Mouse (Mus musculus) cerebellum, adult 18-20 months (tissue): Measurements from ENCODE around the gene Pard3b.
"Not testable (repeated sequence)": the region's sequence is repeated elsewhere in the genome, so short reads cannot be mapped to it uniquely, and the experiment has no call there.

ENCODE experiments used
- DNase-seq, 2 experiments: peaks; one replicate each; pipeline ENCODE4 v3.0.0; 2021

The Pard3b gene

DNA sequence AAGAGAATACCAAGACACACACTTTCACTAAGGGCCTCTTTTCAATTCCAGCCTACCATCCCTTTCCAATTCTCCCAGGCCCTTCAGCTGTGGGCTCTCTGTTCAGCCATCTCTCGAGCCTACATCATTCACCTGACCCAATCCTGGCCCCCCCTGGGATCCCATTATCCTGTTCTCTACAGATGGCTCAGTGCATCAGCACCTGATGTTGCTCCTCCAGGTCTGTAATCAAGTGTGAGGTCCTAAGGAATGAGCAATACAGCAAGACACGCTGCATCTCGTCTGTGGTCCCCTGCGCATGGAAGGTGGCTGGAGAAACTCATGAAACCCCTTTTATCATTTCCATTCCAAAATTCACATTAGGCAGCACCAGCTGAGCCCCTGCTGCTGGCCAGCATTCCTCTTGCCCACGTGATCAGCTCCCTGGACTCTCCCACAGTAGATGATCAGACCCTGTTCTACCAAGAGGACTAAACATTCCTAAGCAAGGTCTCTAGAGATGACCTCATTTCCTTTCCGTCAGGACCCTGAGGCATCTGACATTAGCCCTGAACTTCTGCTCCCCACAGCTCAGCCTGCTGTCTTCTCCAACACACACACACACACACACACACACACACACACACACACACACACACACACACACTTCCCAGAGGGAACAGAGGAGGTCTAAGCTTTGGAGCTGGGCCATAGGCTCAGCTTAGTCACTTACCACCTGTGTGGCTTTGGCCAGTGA, 952.8 kb downstream of the Pard3b start:
- DNase-seq: peak; percentile 3 to 7

DNA sequence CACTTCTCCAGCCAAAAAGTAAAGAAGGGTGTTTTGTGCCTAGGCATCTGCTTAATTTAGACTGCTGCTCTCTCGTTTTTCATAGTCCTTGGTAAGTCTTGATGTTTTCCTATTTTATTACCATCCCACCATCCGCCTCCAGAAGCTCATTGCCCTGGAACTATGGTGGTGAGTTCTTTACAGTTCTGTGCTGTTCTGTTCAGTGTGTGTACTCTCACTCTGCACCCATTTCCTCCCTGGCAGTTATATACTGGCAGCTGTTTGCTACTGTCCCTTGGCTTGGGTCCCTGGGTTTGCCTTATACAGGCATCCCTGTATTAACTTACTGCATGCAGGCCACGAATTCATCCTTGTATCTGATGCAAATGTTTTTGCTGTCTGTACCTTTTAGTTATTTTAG, 956.8 kb downstream of the Pard3b start:
- DNase-seq: no peak

DNA sequence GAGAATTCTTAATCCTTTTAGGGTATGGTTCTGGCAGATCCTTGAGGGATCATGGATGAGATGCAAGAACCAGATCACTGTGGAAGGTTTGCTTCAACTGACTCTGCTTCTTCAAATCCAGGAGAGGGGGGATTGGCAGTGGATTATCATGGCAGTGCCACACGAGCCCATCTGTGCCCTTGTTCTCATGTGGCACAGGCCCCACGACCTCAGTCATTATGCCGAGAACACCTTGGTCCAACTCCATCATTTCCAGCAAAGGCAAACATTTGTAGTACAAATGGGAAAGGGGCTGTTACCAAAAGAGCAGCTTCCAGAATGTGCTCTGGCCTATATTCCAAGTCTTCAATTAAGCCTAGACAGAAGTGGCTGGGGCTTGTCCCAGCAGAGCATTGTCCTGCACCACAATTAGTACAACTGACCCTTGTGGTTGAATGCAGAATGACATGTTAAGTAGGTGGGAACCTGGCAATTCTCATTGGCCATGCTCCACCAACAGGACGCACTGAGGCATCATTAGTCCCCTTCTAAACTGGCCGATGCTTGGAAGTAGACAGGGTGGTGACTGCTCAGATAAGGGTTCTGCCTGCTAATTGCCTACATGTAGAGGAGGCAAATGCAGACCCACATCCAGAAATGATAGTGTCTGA, 959.3 kb downstream of the Pard3b start:
- DNase-seq: no peak

DNA sequence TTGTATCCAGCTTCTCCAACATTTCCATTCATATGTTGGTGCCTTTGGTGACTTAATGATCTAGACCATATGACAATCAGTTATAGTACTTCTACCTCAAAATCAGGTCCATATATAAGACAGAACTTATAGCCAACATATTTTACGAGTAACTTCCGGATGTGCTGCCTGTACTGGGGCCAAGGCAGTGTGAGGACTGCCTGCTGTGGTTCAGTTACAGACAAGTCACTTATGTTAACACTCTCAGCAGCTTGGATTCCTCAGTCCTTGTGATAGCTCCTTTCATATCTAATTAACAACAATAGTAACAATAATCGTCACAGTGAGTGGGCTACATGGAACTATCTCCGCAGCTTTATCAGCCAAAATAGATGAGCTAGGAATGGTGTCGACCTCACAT, 959.9 kb downstream of the Pard3b start:
- no peak for DNase-seq

DNA sequence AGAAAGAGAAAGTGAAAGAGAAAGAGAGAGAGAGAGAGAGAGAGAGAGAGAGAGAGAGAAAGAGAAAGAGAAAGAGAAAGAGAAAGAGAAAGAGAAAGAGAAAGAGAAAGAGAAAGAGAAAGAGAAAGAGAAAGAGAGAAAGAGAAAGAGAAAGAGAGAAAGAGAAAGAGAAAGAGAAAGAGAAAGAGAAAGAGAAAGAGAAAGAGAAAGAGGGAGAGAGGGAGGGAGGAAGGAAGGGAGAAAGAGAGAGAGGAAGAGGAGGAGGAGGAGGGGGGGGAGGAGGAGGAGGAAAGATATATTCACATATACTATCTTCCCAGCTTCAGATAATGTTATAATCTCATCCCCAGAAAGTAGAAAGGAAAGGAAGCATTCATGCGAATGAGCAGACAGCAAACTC, 966.0 kb downstream of the Pard3b start:
- DNase-seq: not testable (repeated sequence)

DNA sequence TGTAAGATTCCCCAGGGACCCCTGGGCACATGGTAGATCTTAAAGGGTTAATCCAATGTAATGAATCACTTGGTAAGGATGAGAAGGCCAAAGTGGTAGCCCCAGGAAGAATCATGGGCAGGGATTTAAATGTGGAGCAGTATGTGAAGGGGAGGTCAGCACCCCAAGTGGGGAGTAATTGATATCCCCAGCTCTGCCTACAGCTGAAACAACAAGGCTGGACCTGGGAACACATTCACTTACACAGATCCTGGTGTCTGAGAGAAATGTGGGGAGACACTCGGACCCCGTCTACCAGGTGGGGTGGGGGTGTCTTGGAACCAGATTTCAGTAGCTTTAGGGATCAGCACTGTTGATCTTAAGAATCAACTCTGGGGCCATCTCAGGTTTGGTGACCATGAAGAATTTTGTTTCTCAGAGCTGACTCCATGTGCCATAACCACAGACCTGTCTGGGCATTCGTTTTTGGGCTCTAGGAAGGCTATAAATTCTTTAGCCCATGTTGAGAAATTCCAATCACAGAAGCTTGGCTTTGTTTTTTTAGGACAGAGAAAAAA, 979.6 kb downstream of the Pard3b start:
- no peak for DNase-seq

DNA sequence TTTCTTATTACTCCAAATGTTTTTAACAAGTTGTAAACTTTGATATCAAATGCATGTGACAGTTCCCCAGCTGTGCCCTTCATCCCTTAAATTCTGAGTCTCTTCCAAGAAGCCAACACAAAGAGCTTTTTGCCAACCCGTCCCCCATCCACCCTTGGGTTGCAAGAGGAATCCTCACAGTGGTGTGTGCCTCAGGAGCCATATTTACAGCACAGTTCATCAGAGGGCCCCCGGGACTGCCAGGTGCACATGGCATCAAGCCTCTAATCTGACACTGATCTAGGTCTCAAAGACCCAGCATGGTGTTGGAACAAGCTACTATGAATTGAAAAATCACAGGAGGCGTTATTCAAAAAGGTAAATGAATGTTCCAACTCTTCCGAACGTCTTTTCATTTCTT, 980.8 kb downstream of the Pard3b start:
- DNase-seq: no peak

DNA sequence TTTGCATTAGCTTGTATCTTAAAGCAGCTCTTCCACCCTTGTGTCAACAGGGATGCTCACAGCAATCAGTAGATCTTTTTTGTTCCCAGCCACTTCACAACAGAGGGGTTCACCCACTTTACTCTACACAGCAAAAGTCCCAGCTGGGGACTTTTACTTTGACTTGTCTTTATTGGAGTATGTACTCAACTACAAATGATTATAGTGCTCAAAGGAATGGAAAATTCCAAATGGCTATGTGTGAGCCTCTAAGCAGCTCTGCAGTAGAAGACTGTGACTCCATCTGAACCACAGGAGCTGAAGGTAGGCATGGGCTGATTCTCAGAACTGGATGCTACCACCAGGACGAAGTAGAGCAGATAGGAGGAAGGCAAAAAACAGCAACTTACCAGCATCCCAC, 983.8 kb downstream of the Pard3b start:
- DNase-seq: no peak

DNA sequence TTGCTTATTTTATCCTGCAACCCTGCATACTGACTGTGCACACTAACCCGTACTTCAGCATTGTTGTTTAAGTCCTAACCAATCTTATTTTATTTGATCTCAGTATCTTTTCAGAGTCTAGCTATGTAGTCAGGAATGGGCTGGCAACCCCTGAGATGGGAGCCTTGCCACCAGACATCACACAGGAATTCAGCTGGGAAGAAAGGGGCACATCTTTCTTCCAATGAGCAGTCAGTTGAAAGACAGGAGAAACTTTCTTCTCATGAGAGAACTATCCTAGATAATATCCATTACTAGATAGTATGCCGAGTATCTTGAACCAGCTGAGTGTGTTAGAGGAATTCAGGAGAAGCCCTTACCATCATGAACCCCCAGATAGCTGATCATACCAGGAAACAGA, 985.5 kb downstream of the Pard3b start:
- no peak for DNase-seq

DNA sequence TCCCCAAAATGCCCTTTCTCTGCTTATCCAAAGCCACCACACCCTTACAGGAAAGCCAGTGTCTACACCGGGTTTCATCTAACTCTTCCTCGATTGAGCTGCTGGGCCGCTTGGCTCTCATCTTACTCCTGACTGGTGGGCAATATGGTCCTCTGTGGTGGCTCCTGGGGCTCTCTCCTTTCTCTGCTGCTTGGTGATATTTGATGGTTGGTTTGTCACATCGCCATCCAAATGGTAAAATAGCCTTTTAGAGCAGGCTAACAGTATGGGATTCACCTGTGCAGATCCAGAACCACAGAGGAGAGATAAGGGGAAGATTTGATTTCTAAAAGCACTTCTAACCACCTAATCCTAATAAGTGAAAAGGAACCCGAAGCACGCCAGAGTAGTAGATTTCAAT, 986.2 kb downstream of the Pard3b start:
- DNase-seq: no peak

DNA sequence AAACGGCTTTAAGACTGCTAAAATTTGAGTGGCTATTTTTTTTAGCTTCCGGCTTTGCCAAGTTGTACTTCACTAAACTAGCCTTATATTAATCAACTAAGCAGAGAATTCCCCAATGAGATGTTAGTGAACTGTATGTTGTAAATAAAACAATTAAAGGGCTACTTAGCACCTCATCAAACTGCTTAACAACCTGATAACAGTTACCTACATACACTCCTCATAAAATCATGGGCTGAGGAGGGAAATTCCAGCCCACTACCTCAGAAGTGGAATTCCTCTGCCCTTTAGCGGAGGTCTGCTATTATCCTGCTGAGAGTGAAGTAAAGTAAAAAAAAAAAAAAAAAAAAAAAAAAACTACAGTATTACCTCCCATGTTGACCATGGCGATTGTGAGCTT, 986.7 kb downstream of the Pard3b start:
- DNase-seq: no peak

DNA sequence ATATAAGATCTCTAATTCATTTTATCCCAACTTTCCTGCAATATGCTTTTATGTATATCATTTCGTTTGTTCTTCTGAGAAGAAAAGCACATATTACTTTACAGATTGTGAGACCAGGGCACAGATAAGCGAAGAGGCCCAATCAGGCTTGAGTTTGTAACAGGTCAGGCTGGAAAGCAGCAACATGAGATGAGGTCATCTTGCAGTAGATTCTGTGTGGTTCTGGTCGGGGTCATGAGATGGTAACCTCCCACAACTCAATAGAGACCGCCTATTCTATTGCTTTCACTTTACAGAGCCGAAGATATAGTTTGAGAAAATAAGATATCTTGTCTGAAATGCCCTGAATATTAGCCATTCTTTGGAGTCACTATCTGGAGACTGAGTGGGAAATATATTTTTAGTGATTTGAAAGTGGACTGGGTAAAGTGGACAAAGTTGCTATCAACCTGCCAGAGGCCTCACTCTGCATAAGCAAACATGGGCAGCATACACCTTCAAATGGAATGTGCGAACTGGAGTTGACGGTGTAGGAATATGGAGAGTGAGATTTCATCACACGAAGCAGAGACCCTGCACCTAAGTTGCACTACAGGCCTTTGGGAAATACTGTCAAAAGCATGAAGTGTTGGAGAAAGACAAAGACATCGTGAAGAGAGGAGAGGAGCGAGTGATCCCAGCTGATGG, 987.3 kb downstream of the Pard3b start:
- no peak for DNase-seq

DNA sequence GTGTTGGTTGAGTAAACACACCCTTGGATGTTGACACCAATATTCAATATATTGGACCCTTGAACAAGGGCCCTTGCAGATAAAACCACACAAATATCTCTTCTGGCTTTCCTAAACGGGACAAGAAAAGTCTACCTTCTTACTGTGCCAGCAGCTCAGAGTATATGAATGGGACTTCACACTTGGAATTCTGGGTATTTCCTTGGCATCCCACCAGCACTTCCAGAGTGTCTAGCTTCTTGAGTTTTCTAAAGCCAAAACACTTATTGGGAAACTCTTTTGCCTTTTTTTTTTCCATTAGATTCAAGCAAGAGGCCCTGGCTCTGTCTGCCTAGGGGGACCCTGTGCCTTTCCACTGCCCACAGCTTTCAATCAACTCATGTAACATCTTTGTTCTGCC, 991.3 kb downstream of the Pard3b start:
- no peak for DNase-seq

DNA sequence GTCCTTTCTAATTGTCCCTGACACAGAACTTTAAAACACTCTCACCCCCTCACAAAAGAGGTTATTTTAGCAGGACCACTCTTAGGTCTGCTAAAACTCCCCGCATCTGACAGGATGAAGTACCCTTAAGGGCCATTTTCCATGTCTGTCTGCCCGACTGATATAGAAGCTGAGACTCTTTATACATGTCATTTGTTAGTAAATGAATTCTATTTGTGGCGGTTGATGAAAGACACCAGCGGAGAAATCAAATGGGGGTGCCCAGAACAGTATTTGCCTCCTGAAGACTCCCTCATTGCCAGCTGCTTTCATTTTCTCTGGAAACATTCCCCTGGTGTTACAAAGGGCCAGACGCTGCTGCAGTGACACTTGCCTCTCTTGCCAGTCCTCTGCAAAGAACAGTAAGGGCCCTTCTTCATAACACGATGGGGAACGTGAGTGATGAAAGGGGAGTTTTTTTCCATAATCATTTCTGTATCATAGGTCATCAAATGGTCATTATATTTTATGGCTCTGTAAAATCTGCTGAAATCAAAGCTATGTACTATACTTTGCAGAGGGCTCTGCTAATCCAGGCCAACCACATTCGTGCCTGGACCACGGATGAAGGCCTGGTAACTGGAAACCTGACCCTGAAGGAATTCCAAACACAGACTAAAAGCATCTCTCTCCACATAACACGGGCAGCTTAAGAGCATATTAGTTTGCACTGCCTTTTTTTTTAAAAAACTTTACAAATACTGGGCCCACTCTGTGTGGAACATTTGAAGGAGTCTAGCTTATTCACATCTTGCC, 993.1 kb downstream of the Pard3b start:
- DNase-seq: no peak

DNA sequence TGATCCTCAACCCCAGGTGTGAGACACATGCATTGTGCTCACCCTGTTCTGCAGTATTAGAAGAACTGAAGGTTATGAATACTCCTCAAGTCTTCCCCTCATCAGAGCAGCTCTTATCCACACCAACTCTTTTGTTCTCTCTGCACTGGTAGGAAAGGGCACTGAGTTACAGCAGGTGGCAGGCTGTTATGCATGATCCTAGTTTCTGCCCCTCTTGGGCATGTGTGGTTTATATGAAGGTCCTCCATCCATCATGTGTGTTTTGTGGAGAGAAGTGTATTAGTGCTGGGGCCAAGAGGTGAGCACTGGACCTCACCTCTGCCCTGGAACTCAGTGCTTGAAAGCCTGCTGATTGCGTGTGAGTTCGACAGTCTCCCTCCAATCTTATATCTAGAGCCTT, 994.3 kb downstream of the Pard3b start:
- no peak for DNase-seq

DNA sequence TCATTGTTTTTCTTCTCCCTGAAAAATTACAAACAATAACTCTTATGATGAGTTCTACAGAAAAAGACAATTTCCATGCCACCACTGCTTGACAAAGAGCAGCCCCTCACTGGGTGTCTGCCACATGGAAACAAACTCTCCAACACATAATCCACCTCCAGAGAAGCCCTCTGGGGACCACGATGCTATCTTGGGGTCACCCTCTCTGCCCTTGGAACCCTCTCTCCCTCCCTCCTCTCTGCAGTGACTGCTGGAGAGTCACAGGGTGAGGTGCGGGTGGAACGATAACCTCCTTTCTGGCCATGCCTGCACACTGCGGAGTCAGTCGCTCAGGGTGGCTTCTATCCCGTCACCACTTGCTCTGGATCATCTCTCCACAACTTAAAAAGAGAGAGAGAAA, 996.6 kb downstream of the Pard3b start:
- DNase-seq: no peak

DNA sequence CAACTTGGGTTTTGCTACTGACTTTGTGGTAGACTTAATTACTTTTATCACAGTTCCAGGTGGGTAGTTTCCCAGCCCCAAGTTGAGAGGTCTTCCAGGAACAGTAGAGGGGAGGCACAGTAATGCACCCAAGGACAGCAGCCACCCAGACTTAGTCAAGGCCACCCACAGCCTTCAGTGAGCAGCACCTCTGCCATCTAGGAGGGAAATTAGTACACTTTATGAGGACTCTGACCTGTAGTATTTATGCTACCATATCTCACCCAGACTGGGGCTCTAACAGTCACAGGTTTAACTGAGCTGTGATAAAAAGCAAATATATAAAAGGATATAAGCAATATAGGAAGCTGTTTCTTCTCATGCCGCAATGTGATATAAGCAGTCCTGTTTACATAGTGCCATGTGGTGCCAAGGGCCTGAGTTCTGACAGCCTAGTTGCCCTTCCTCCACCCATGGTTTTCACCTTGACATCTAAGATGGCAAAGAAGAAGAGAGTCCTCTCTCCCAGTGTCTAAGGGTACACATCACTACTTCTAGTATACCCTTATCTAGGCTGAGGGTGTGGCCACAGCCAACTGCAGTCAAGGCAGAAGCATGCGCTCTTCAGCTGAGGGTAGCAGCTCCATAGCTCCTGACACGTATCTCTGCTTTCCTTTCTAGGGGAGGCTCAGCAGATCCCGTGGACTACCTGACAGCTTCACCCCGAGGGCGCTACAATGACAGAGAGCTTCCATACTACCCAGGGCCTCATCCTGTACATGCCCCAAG, 998.5 kb downstream of the Pard3b start:
- no peak for DNase-seq

DNA sequence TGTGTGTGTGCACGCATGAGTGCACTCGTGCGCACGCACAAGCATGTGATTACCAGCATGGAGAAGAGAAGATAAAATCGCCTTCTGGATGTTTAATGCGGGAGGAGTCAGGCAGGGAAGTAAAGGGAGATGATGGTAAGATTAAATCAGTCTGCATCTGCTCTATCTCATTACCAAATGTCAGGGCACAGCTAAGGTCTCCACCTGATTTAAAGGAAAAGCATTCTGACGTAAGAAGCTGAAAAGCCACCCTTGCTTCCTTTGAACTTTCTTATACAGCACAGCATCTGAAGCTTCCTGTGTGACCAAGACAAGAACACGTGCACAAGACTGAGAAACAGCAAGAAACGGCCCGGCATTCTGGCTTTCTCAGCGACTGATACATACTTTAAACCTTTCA, 1000.4 kb downstream of the Pard3b start:
- no peak for DNase-seq

DNA sequence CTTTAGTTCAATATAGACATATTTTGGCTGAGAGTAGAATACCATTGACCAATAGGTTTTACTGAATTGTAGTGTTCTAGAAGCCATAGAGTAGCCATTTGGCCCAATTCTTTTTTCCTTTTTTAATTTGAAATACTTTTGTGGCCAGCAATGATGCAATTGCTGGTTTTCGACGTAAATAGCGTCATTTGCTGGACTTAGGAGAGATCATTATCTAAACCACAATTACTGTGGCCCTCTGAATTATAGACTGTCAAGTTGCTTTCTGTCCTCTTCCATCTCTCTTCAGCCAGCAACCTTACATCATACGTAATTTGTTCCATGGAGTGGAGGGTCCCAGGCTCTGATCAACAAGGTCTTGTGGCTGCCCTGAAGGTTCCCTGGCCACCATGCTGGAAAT, 1000.8 kb downstream of the Pard3b start:
- no peak for DNase-seq

DNA sequence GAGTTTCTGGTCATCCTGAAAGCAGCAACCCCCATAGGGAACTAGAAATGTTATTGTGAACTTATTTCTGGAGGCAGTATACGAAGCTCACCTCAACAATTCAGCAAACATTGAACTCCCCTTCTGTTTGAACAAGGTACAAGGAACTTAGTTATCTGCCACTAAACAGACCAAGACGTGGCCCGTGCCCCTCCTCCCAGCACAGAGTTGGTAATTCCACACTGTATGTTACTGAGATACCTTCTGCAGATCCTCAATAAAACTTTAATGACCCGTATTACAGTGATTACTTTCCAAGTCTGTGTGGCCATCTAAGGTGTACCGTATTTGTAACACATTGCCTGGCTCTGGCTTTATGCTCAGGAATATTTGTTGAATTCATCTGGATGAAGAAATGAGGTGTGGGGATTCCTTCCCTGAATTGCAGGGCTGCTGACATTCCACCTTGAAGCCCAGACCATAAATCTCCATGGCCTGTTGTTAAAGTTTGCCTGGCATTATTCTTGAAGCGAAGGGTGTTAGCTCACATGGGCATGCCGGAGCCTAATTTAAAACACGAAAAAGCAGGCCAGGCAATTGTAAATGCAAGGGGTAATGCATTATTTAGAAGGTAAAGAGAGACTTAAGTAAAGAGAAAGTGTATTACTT, 1006.1 kb downstream of the Pard3b start:
- no peak for DNase-seq

DNA sequence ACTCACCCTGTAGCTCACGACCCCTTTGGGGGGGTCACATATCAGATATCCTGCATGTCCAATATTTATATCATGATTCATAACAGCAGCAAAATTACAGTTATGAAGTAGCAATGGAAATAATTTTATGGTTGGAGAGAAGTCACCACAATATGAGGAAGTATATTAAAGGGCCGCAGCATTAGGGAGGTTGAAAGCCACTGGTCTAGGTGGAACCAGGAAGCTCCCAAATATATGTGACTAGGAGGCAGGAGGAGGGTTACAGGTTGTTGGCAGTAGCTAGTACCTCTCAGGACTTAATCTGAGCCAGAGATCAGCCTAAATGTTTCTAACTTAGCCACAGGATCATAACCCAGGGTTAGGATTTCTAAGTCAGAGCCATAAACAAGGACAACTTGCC, 1008.2 kb downstream of the Pard3b start:
- DNase-seq: no peak

DNA sequence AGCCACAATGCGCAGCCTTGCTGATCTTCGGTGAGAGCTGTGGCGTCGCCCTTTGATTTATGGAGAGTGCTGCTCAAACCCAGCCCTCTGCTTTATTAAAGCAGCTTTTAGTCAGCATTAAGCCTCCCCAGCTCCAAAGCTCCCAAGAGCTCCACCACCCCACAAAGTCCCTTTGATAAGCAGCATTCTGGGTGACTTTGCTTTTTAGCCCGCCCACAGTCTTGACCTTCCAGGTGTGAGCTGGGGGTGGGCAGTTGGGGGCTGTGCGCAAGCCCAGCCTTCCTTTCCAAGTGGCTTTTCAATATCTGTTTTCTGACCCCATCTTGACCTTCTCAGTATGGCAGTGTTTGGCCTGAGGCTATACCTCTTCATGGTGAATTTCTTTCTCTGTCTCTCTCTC, 1009.5 kb downstream of the Pard3b start:
- no peak for DNase-seq
